Mouse (Mus musculus) cortical plate, adult 2 months (tissue): ENCODE results near the gene Edem2.

Source experiments
- CTCF ChIP-seq: fragments of 200-500 bp; IDR thresholded peaks from 2 replicates; pipeline ENCODE4 v1.5.1; 2011; ENCODE audit warnings: mild to moderate bottlenecking, control low read depth, low read length; ENCODE audit not compliant: insufficient read depth; ENCODE audit errors: extremely low read depth
- POLR2A ChIP-seq: fragments of 200-500 bp; IDR thresholded peaks from 2 replicates; pipeline ENCODE4 v1.6.1; 2011; ENCODE audit warnings: mild to moderate bottlenecking, low read length, control low read depth; ENCODE audit not compliant: insufficient read depth; ENCODE audit errors: extremely low read depth

DNA sequence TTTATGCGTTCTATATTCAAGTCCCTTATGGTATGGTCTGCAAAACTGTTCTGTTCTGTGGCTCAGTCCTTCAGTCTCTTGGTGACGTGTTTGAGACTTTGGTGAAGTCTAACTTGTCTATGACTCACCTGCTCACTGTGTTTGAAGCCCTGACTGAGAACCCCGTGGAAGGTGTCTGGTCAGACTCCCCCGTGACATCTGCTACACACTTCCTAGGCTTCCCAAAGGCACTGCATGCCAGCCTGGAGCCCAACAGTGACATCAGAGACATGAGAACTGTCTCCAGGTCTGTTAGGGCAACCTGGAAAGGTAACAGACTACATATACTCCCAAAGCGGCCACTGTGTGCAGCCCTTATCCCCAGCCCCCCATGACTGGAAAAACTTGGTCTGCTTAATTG is 76.7 kb downstream of the Edem2 start:
- TF ChIP-seq POLR2A (no peak), CTCF (no peak)
